Mouse (Mus musculus) CD4-positive, CD25-positive, alpha-beta regulatory T cell, adult 2 months (primary cell): Measurements from ENCODE around the gene Tpm1.
A peak's percentile ranks its signal among the peaks of the same experiment; 100 is the strongest.

Experiments used
- DNase-seq: peaks from one replicate; pipeline ENCODE4 v3.0.0-alpha.2; 2012; ENCODE audit warnings: low read depth, low spot score

Tpm1 gene

GRCm38 (mm10) chr9:67028133-67028724 is 21.0 kb downstream of the Tpm1 start:
- DNase-seq = no peak

- DNase-seq = no peak
These were observed 22.3 kb downstream of the Tpm1 start for GRCm38 (mm10) chr9:67026890-67027289.

- DNase-seq = no peak
These were observed 23.1 kb downstream of the Tpm1 start for GRCm38 (mm10) chr9:67026061-67026460.

GRCm38 (mm10) chr9:67024889-67025692 is 24.1 kb downstream of the Tpm1 start:
- DNase-seq = no peak

- no peak for DNase-seq
These were observed 25.8 kb downstream of the Tpm1 start for GRCm38 (mm10) chr9:67023371-67023770.

- DNase-seq = no peak
These were observed 29.1 kb downstream of the Tpm1 start for GRCm38 (mm10) chr9:67020063-67020462.

- DNase-seq = no peak
These were observed 35.7 kb downstream of the Tpm1 start for GRCm38 (mm10) chr9:67013501-67013900.

- no peak for DNase-seq
These were observed 36.7 kb downstream of the Tpm1 start for GRCm38 (mm10) chr9:67012470-67012869.

GRCm38 (mm10) chr9:67011483-67011882 is 37.7 kb downstream of the Tpm1 start:
- DNase-seq = no peak

GRCm38 (mm10) chr9:67008781-67009180 is 40.4 kb downstream of the Tpm1 start:
- DNase-seq = no peak

GRCm38 (mm10) chr9:67006376-67006775 is 42.8 kb downstream of the Tpm1 start:
- DNase-seq = no peak

- DNase-seq = no peak
These were observed 44.0 kb downstream of the Tpm1 start for GRCm38 (mm10) chr9:67005161-67005742.

- no peak for DNase-seq
These were observed 45.5 kb downstream of the Tpm1 start for GRCm38 (mm10) chr9:67003656-67004055.

- DNase-seq = peak; percentile 42
These were observed 46.0 kb downstream of the Tpm1 start for GRCm38 (mm10) chr9:67003156-67003555.

GRCm38 (mm10) chr9:67001506-67001905 is 47.7 kb downstream of the Tpm1 start:
- no peak for DNase-seq

- peak; percentile 91 for DNase-seq
These were observed 48.2 kb downstream of the Tpm1 start for GRCm38 (mm10) chr9:67001050-67001449.

- DNase-seq = no peak
These were observed 49.5 kb downstream of the Tpm1 start for GRCm38 (mm10) chr9:66999698-67000097.

GRCm38 (mm10) chr9:66991750-66992410 is 57.3 kb downstream of the Tpm1 start:
- no peak for DNase-seq

GRCm38 (mm10) chr9:66991021-66991749 is 58.0 kb downstream of the Tpm1 start:
- no peak for DNase-seq

- DNase-seq = peak; percentile 66
These were observed 59.2 kb downstream of the Tpm1 start for GRCm38 (mm10) chr9:66990046-66990445.

- no peak for DNase-seq
These were observed 59.6 kb downstream of the Tpm1 start for GRCm38 (mm10) chr9:66989581-66989980.
